Mouse (Mus musculus): ENCODE measurements around the gene Mllt6.
"Not testable (repeated sequence)": the region's sequence is repeated elsewhere in the genome, so short reads cannot be mapped to it uniquely, and the experiment has no call there.

Gene Mllt6

DNA sequence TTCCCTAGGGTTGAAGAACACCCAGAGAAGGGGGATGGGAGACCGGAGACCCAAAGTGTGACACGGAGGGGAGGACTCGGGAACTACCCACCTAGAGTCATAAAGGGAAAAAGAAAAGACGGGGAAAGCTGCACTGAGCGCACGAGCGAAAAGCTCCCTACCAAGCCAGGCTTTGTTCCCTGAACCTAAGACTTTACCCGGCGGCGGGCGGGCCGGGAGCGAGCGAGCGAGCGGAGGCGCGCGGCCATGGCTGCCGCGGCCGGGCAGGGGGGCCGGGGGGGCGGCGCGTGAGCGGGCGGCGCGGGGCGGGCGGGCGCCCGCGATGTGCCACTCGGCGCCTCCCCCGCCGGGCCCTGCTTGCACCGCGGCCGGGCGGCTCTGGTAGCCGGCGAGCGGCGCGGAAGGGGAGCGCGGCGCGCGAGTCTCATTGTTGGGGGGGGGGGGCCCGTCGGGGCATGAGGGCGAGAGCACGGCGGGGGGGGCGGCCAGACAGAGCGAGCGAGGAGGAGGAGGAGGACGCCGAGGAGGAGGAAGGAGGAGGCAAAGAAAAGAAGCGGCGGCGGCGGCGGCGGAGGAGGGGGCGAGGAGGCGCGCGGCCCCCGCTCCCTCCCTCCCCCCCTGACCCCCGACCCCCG, at the start of gene Mllt6:
Gene Mllt6 (plus strand): TSS at position 522 of the 635 bp plus-strand sequence.
- DNase-seq (ENCODE audit: low read depth), result peak; percentile 79

DNA sequence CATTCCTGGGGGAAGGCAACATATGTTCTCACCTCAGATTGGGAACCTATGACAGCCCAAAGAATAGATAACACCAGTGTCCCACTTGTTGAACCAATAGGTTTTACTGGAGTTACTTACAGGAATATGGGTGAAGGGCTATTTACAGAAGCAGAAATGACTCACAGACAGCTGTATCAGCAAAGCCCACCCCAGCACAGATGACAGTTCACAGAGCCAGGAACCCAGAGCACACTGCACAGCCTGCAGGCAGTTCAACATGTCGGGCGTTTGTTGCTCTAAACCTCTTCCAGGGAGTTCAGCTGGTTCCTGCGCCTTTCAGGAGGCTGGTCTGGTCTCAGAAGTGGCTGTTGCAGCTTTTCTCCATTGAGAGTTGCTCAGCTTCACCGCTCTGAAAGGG, 47.9 kb upstream of the Mllt6 start:
- DNase-seq (ENCODE audit: low read depth), result no peak

DNA sequence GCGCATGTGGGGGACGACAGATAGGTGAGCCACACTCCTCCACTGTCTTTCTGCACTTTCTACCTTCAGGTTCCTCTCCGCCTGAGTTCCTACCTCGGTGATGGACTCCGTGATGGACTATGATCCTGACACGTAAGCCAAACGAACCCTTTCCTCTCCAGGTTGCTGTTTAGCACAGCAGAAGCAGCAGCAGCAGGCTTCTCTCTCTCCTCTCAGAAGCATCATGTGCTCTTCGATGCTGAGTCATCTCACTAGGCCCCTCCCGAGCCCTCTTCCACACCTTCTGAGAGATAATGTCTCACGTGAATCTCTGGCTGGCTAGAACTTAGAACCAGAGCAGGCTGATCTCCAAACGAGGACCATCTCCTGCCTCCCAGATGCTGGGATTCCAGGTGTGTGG, 44.8 kb upstream of the Mllt6 start:
- no peak for DNase-seq (ENCODE audit: low read depth)

DNA sequence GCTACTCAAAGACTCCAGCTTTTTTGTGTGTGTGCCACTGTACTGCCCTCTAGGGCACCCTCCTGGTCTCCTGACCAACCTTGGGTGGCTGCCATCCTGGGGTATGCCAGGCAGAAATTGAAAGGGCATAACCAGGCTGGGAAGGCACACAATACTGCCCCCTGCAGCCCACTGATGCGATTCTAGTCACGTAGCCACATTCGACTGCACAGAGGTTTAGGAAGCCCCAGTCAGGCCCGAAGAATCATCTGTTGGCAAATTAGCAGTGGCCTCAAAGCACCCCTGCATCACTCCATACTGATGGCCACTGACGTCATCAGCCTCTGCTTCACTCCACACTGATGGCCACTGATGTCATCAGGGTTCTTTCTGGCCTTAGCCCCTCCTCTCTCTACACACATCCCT, 43.8 kb upstream of the Mllt6 start:
- no peak for DNase-seq (ENCODE audit: low read depth)

GRCm38 (mm10) chr11:97622440-97622839, 40.8 kb upstream of the Mllt6 start:
- DNase-seq (ENCODE audit: low read depth), result peak; percentile 82

GRCm38 (mm10) chr11:97623166-97623565, 40.0 kb upstream of the Mllt6 start:
- DNase-seq (ENCODE audit: low read depth), result no peak

GRCm38 (mm10) chr11:97625551-97625950, 37.7 kb upstream of the Mllt6 start:
- DNase-seq (ENCODE audit: low read depth), result no peak

GRCm38 (mm10) chr11:97626431-97626830, 36.8 kb upstream of the Mllt6 start:
- DNase-seq (ENCODE audit: low read depth), result no peak

- no peak for DNase-seq (ENCODE audit: low read depth)
Observed at GRCm38 (mm10) chr11:97626850-97627249, 36.4 kb upstream of the Mllt6 start.

GRCm38 (mm10) chr11:97627556-97628302, 35.5 kb upstream of the Mllt6 start:
- no peak for DNase-seq (ENCODE audit: low read depth)

GRCm38 (mm10) chr11:97628303-97628567, 35.0 kb upstream of the Mllt6 start:
- no peak for DNase-seq (ENCODE audit: low read depth)

GRCm38 (mm10) chr11:97628568-97629518, 34.4 kb upstream of the Mllt6 start:
- peak; percentile 56 for DNase-seq (ENCODE audit: low read depth)

GRCm38 (mm10) chr11:97629576-97629975, 33.6 kb upstream of the Mllt6 start, which contains the start of gene Epop:
TSS of gene Epop (minus strand) at chr11:97629702.
- peak; percentile 87 for DNase-seq (ENCODE audit: low read depth)

- DNase-seq (ENCODE audit: low read depth), result no peak
Observed at GRCm38 (mm10) chr11:97631046-97631445, 32.2 kb upstream of the Mllt6 start.

GRCm38 (mm10) chr11:97631500-97631899, 31.7 kb upstream of the Mllt6 start:
- no peak for DNase-seq (ENCODE audit: low read depth)

DNA sequence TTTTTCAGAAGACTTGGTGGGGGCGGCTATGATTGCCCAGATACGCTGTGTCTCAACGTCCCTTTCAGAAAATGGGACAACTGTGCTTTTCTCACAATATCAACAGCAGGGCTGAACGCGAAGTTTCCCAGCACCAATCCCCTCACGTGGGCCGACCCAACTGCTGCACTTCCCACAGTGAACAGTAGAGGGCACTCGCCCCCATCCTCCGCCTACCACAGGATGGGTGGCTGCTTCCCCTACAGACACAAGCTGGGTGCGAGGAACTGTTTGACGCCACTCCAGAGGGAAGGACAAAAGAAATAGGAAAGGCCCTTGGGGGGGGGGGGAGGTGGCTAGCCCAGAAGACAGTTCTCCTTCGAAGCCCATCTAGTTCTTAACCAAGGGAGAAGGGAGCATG, 31.3 kb upstream of the Mllt6 start:
- DNase-seq (ENCODE audit: low read depth), result peak; percentile 91

- DNase-seq (ENCODE audit: low read depth), result not testable (repeated sequence)
Observed at GRCm38 (mm10) chr11:97632440-97632839, 30.8 kb upstream of the Mllt6 start.

DNA sequence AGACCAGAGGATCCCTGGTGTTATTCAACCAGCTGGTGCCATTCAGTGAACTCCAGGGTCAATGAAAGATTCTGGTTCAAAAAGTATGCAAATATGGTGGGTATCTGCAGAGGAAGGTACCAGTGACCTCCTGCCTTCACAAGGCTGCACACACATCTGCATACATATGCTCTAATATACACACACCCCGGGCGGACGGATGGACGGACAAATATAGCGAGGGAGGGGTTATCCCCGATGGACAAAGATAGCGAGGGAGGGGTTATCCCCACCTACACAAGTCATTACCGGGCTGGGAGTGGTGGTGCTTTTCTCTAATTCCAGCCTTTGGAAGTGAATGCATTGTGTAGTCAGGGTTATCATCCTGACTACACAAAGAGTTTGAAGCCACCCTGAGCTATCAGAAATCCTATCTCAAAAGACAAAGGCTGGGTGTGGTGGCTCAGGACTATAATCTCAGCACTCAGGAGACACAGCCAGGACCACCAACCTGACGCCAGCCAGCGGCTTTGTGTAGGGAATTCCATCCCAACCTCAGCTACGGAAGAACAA, 27.7 kb upstream of the Mllt6 start:
- no peak for DNase-seq (ENCODE audit: low read depth)

DNA sequence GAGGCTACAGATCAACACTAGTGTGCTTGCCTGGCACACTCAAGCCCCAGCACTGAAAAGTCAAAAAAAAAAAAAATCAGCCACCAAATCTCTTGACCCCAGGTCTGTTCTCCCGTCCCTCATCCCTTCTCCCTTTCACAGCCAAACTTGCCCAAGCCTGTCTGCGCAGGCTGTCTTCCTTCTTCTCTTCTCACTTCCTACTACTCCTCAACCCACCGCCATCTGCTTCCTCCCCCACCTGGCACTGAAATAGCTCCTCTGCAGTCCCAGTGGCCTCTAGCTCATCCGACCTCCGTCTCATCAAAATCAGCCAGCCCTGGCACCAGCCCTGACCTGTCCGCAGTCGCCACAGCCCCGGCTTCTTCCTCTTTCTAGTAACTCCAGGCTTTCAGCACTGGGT, 21.5 kb upstream of the Mllt6 start:
- DNase-seq (ENCODE audit: low read depth), result no peak

DNA sequence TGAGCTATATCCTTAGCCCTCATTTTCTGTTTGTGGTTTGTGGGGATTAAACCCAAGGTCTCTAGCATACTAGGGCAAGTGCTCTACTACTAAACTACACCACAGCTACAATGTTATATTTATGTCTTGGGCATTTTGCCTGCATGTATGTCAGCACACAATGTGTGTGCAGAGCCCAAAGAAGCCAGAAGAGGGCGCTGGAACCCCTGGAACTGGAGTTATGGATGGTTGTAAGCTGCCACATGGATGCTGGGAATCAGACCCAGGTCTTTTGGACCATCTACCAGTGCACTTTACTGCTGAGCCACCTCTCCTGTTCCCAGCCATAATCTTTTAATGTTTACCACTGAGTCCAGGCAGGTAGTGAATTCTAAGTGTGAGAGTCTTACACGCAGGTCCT, 20.5 kb upstream of the Mllt6 start:
- DNase-seq (ENCODE audit: low read depth), result peak; percentile 48

DNA sequence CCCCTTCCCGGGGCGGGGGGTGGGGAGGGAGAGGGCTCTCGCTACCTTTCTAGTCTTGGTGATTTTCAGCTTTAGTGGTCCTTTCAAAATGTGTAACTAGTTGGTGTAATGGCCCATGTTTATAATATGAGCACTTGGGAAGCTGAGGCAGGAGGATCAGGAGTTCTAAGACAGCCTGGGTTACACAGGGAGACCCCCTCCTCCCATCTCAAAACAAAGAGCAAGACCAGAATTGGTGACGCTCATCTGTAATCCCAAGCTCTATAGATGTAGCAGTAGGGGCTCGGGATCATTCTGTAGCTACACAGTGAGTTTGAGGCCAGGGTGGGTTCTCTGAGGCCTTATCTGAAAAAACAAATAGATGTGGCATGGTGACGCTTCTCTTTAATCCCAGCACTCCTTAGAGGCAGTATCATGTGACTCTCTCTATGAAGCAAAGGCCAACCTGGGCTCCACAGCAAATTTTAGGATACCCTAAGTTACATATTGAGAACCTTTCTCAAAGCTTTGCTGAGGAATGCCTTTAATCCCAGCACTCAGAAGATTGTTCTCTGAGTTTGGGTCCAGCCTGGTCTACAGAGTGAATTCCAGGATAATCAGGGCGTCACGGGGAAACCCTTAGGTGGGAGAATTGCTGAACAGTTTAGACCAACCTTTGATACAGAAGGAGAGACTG, 19.7 kb upstream of the Mllt6 start:
- no peak for DNase-seq (ENCODE audit: low read depth)

DNA sequence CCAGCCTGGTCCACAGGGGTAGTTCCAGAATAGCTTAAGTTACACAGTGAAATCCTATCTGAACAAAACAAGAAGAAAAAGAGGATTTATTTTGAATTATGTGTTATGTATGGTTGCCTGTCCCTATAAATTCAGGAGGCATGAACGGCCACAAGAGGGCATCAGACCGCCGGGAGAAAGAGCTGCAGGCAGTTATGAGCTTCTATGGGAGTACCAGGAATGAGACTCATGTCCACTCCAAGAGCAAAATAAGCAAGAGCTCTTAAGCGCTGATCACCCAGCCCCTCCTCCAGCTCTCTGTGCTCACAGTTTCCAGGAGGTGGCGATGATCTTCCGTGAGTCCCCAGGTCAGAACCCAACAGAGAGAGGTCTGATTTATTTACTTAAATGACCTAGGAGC, 18.4 kb upstream of the Mllt6 start:
- DNase-seq (ENCODE audit: low read depth), result peak; percentile 84

Measured in induced T-regulatory cell, adult 2 months (primary cell).